Comparison of ENCODE assay signal across 8 mouse cellular contexts in the genomic region with DNA sequence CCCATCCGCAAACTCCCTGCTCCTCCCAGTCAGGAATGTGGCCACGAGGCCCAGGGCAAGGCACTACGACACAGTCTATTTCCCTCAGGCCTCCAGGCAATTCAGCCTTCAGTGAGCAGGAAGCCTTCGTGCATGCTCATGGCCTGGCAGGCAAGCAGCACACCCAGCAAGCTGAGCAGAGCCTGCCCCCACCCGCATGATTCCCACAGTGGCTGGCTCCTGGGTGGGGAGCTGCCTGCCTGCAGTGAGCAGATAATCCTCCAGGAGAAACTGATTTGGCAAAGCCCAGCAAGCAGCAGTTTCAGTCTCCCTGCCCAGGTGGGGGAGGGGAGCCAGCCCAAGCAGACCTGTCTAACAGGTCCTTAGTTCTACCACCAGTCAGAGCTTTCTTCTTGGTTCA. TPM values are rescaled to one million over a fixed set of nuclear protein-coding genes. Genes with fewer than 3 reads are reported as not detected.
A peak's percentile ranks its signal among the peaks of the same experiment; 100 is the strongest.
DNase-seq lines count a peak whose midpoint lies in the region; ATAC-seq and TF ChIP-seq lines count a peak whose summit lies in the region.

No protein-coding gene starts in this region.

- H3K9ac ChIP-seq in embryonic facial prominence, embryonic 12.5 days: no peak overlapping the region
- no peak overlapping the region for H3K9ac ChIP-seq in heart, embryonic 15.5 days
- no peak overlapping the region; the same call in 1 of the 2 replicates for H3K9ac ChIP-seq in stomach, embryonic 14.5 days (replicated peaks; ENCODE audit: low read depth, low read length)

- DNase-seq in ES-CJ7 (ENCODE audit: low read depth, low spot score) (peak; percentile 55), ZHBTc4 (ENCODE audit: low read depth, low spot score) (peak; percentile 85)
- DNase-seq in kidney, postnatal 25 days: peak; percentile 83 to 92
- DNase-seq in lung, postnatal 36 days: peak; percentile 79
- DNase-seq in thymus, adult 2 months: no peak

- peaks cover 60% of the 10 kb centered on the region for H3K4me1 ChIP-seq in embryonic facial prominence, embryonic 12.5 days
- peaks cover 81% of the 10 kb centered on the region for H3K4me1 ChIP-seq in heart, embryonic 15.5 days (replicated peaks)
- peaks cover 70% of the 10 kb centered on the region for H3K4me1 ChIP-seq in stomach, embryonic 14.5 days (ENCODE audit: control insufficient read depth, insufficient read depth, low read length)
- H3K4me1 ChIP-seq in thymus, adult 2 months (replicated peaks; ENCODE audit: control insufficient read depth, insufficient read depth, low read length): peaks cover 36% of the 10 kb centered on the region

- no peak for TF ChIP-seq POLR2A in thymus, adult 2 months (IDR thresholded peaks at IDR 0.05; ENCODE audit: control insufficient read depth, extremely low read depth, insufficient read depth, low read length, poor library complexity)

- no peaks in the 10 kb centered on the region for H3K36me3 ChIP-seq in embryonic facial prominence, embryonic 12.5 days
- no peaks in the 10 kb centered on the region for H3K36me3 ChIP-seq in heart, embryonic 15.5 days
- H3K36me3 ChIP-seq in stomach, embryonic 14.5 days (ENCODE audit: control insufficient read depth, insufficient read depth, low read length): no peaks in the 10 kb centered on the region
- H3K36me3 ChIP-seq in thymus, adult 2 months (ENCODE audit: control insufficient read depth, insufficient read depth, low read length): no peaks in the 10 kb centered on the region

- no peak overlapping the region for H3K4me3 ChIP-seq in embryonic facial prominence, embryonic 12.5 days
- no peak overlapping the region for H3K4me3 ChIP-seq in heart, embryonic 15.5 days
- no peak overlapping the region for H3K4me3 ChIP-seq in stomach, embryonic 14.5 days (ENCODE audit: low read depth, low read length)
- no peak overlapping the region for H3K4me3 ChIP-seq in thymus, adult 2 months (ENCODE audit: control insufficient read depth, insufficient read depth, low read length)

- ATAC-seq in embryonic facial prominence, embryonic 12.5 days (ENCODE audit: insufficient number of reproducible peaks, insufficient read depth, low FRiP score, low TSS enrichment): peak; percentile 57; the same call in 1 of the 2 replicates
- peak; percentile 61 for ATAC-seq in heart, embryonic 15.5 days (replicated peaks; ENCODE audit: insufficient number of reproducible peaks, insufficient read depth, low FRiP score, low read depth)
- peak; percentile 77 for ATAC-seq in stomach, embryonic 14.5 days (ENCODE audit: insufficient number of reproducible peaks, insufficient read depth, low FRiP score, low read depth)

- no peaks in the 10 kb centered on the region for H3K9me3 ChIP-seq in embryonic facial prominence, embryonic 12.5 days
- no peaks in the 10 kb centered on the region for H3K9me3 ChIP-seq in heart, embryonic 15.5 days (replicated peaks)
- no peaks in the 10 kb centered on the region for H3K9me3 ChIP-seq in stomach, embryonic 14.5 days (ENCODE audit: control insufficient read depth, low read depth, low read length)

- peak overlapping the region; percentile 73 for H3K27ac ChIP-seq in embryonic facial prominence, embryonic 12.5 days
- peak overlapping the region; percentile 86 for H3K27ac ChIP-seq in heart, embryonic 15.5 days
- H3K27ac ChIP-seq in stomach, embryonic 14.5 days (ENCODE audit: low read length): peak overlapping the region; percentile 92
- H3K27ac ChIP-seq in thymus, adult 2 months (ENCODE audit: control insufficient read depth, insufficient read depth, low read length): no peak overlapping the region

- 7% methylated on average over 5 of the region's 5 CpGs for WGBS in embryonic facial prominence, embryonic 12.5 days
- 11% methylated on average over 5 of the region's 5 CpGs for WGBS in heart, embryonic 15.5 days
- WGBS in stomach, embryonic 14.5 days: 16% methylated on average over 5 of the region's 5 CpGs
- 79% methylated on average over 5 of the region's 5 CpGs for WGBS in thymus, adult 2 months

- no peaks in the 10 kb centered on the region for H3K27me3 ChIP-seq in embryonic facial prominence, embryonic 12.5 days
- no peaks in the 10 kb centered on the region for H3K27me3 ChIP-seq in heart, embryonic 15.5 days
- no peaks in the 10 kb centered on the region for H3K27me3 ChIP-seq in stomach, embryonic 14.5 days (ENCODE audit: control insufficient read depth, insufficient read depth, low read length)
- H3K27me3 ChIP-seq in thymus, adult 2 months (ENCODE audit: control insufficient read depth, insufficient read depth, low read length): no peaks in the 10 kb centered on the region

- no peak for TF ChIP-seq CTCF in thymus, adult 2 months (IDR thresholded peaks at IDR 0.05; ENCODE audit: borderline replicate concordance, control insufficient read depth, extremely low read depth, insufficient read depth, low read length, poor library complexity)

- 0 out of 2 replicates have a peak overlapping the region, but pooled peaks have one; percentile 16 for H3K4me2 ChIP-seq in embryonic facial prominence, embryonic 12.5 days (replicated peaks)
- H3K4me2 ChIP-seq in heart, embryonic 15.5 days: peak overlapping the region; percentile 37
- no peak overlapping the region for H3K4me2 ChIP-seq in stomach, embryonic 14.5 days (replicated peaks; ENCODE audit: low read depth, low read length)

RNA-seq across cellular contexts. Expression of a gene that starts 31.0 kb away (rescaled TPM):
- polyA plus RNA-seq in embryonic facial prominence, embryonic 12.5 days (2016; fragmentation: Nextera tagmentation; extraction: Ambion mirVana): 61.2 and 62.8 TPM in 2 replicates
- polyA plus RNA-seq in heart, embryonic 15.5 days (2015; fragmentation: Nextera tagmentation; extraction: Ambion mirVana): 26.4 and 38.1 TPM in 2 replicates
- 54.4 and 63.4 TPM in 2 replicates for polyA plus RNA-seq in stomach, embryonic 14.5 days (2014; fragmentation: Nextera tagmentation; extraction: Ambion mirVana)
- 189 and 212 TPM in 2 replicates for polyA plus RNA-seq in thymus, adult 2 months (2012; rRNA removed)

RNA-seq across cellular contexts. Expression of a gene that starts 43.6 kb away (rescaled TPM):
- polyA plus RNA-seq in embryonic facial prominence, embryonic 12.5 days (2016; fragmentation: Nextera tagmentation; extraction: Ambion mirVana): 40.8 and 43.5 TPM in 2 replicates
- 13.1 and 16.9 TPM in 2 replicates for polyA plus RNA-seq in heart, embryonic 15.5 days (2015; fragmentation: Nextera tagmentation; extraction: Ambion mirVana)
- polyA plus RNA-seq in stomach, embryonic 14.5 days (2014; fragmentation: Nextera tagmentation; extraction: Ambion mirVana): 8.4 and 10.2 TPM in 2 replicates
- polyA plus RNA-seq in thymus, adult 2 months (2012; rRNA removed): 31.2 and 42.8 TPM in 2 replicates
